Comparison of ENCODE assay signal across 9 mouse cellular contexts in genomic region chr8:46595593-46595992, GRCm38 (mm10). TPM values are rescaled to one million over a fixed set of nuclear protein-coding genes. Genes with fewer than 3 reads are reported as not detected.
DNase-seq lines count a peak whose midpoint lies in the region; ATAC-seq and TF ChIP-seq lines count a peak whose summit lies in the region.
"Had no signal": no experiment of that assay in that cellular context is flagged by ENCODE, and none has a peak within 500 bp of the region (broad histone marks: within the 10 kb centered on the region; RNA-seq: fewer than 3 reads in every experiment).

No protein-coding gene starts in this region.

- H3K4me3 ChIP-seq in lung, postnatal 0 days (ENCODE audit: low read depth, low read length), result no peak overlapping the region
- no peak overlapping the region for H3K4me3 ChIP-seq in hindbrain, embryonic 11.5 days (ENCODE audit: low read depth, low read length)
- H3K4me3 ChIP-seq: neural tube, embryonic 15.5 days had no signal

- no peaks in the 10 kb centered on the region for H3K4me1 ChIP-seq in lung, postnatal 0 days (ENCODE audit: insufficient read depth, low read depth, low read length)
- no peaks in the 10 kb centered on the region for H3K4me1 ChIP-seq in hindbrain, embryonic 11.5 days (replicated peaks; ENCODE audit: control insufficient read depth, insufficient read depth, low read length)
- H3K4me1 ChIP-seq: neural tube, embryonic 15.5 days had no signal

- H3K9me3 ChIP-seq in lung, postnatal 0 days (ENCODE audit: low read length), result no peaks in the 10 kb centered on the region
- no peaks in the 10 kb centered on the region for H3K9me3 ChIP-seq in hindbrain, embryonic 11.5 days (ENCODE audit: control insufficient read depth, low read length)
- H3K9me3 ChIP-seq: neural tube, embryonic 15.5 days had no signal

- no peaks in the 10 kb centered on the region for H3K36me3 ChIP-seq in lung, postnatal 0 days (ENCODE audit: insufficient read depth, low read length)
- H3K36me3 ChIP-seq in hindbrain, embryonic 11.5 days (ENCODE audit: control insufficient read depth, insufficient read depth, low read length), result no peaks in the 10 kb centered on the region
- H3K36me3 ChIP-seq: neural tube, embryonic 15.5 days had no signal

- intact Hi-C loops in gastrocnemius, postnatal 14 days (cut with DNase I; ENCODE audit: low total_unique reads), result no loop called here

- no peaks in the 10 kb centered on the region for H3K27me3 ChIP-seq in lung, postnatal 0 days (replicated peaks; ENCODE audit: insufficient read depth, low read length)
- H3K27me3 ChIP-seq in hindbrain, embryonic 11.5 days (ENCODE audit: control insufficient read depth, insufficient read depth, low read length), result no peaks in the 10 kb centered on the region
- H3K27me3 ChIP-seq: neural tube, embryonic 15.5 days had no signal

- DNase-seq in gastrocnemius, postnatal 14 days, result peak; percentile 16
- DNase-seq in gastrocnemius, postnatal 4 days (ENCODE audit: low spot score in 2 of 2), result no peak
- peak; percentile 50 for DNase-seq in lung, postnatal 0 days (ENCODE audit: low spot score)
- DNase-seq in lung, postnatal 14 days, result no peak
- DNase-seq in testis, postnatal 14 days (ENCODE audit: low spot score), result no peak
- DNase-seq in hindbrain, embryonic 11.5 days (ENCODE audit: low spot score), result no peak

- no peak overlapping the region for H3K9ac ChIP-seq in lung, postnatal 0 days (replicated peaks; ENCODE audit: low read depth)
- no peak overlapping the region for H3K9ac ChIP-seq in hindbrain, embryonic 11.5 days (ENCODE audit: low read depth, low read length)
- H3K9ac ChIP-seq: neural tube, embryonic 15.5 days had no signal

- ATAC-seq in lung, postnatal 0 days, result no peak
- ATAC-seq in granulocyte monocyte progenitor cell, adult 5-6 weeks (replicated peaks; ENCODE audit: poor library complexity, severe bottlenecking), result peak; percentile 96
- peak; percentile 97 for ATAC-seq in monocyte, adult 5-6 weeks (replicated peaks; ENCODE audit: insufficient number of reproducible peaks, low FRiP score, low TSS enrichment, poor library complexity, severe bottlenecking)
- ATAC-seq in hindbrain, embryonic 11.5 days (ENCODE audit: low FRiP score), result no peak

- WGBS in lung, postnatal 0 days, result 87% methylated on average over 2 of the region's 2 CpGs
- WGBS in hindbrain, embryonic 11.5 days, result 83% methylated on average over 2 of the region's 2 CpGs

- TF ChIP-seq CTCF in lung, postnatal 0 days (IDR thresholded peaks at IDR 0.05), result no peak

- H3K27ac ChIP-seq in lung, postnatal 0 days (ENCODE audit: low read length), result no peak overlapping the region
- no peak overlapping the region for H3K27ac ChIP-seq in hindbrain, embryonic 11.5 days (ENCODE audit: low read depth, low read length)
- H3K27ac ChIP-seq: neural tube, embryonic 15.5 days had no signal

- no peak for TF ChIP-seq EP300 in lung, postnatal 0 days (IDR thresholded peaks at IDR 0.05)

- no peak overlapping the region for H3K4me2 ChIP-seq in lung, postnatal 0 days (replicated peaks; ENCODE audit: low read depth, low read length)
- H3K4me2 ChIP-seq in hindbrain, embryonic 11.5 days (replicated peaks; ENCODE audit: low read depth, low read length), result no peak overlapping the region
- H3K4me2 ChIP-seq: neural tube, embryonic 15.5 days had no signal

RNA-seq across cellular contexts. Expression of gene Primpol, which starts 21.4 kb away (rescaled TPM):
- total RNA-seq in gastrocnemius, postnatal 14 days (2021), result 1 to 10 TPM; 2.7 to 2.8 TPM
- total RNA-seq in gastrocnemius, postnatal 4 days (2021), result 1 to 10 TPM; 6.2 to 7.5 TPM
- polyA plus RNA-seq in lung, postnatal 0 days (2015; fragmentation: Nextera tagmentation; extraction: Ambion mirVana), result 3.7 and 4.8 TPM in 2 replicates
- 6.8 and 9.7 TPM in 2 replicates for total RNA-seq in granulocyte monocyte progenitor cell, adult 5-6 weeks (2014; fragmentation: Nextera tagmentation)
- 10.9 and 11.4 TPM in 2 replicates for total RNA-seq in granulocyte monocyte progenitor cell, adult 5-6 weeks (2017)
- 9.7 to 18.1 TPM (median 9.7 TPM) in 3 replicates for total RNA-seq in monocyte, adult 5-6 weeks (2017)
- polyA plus RNA-seq in hindbrain, embryonic 11.5 days (2014; fragmentation: Nextera tagmentation; extraction: Ambion mirVana), result 9.3 and 10.0 TPM in 2 replicates

RNA-seq across cellular contexts. Expression of gene Casp3, which starts 21.5 kb away (rescaled TPM):
- total RNA-seq in gastrocnemius, postnatal 14 days (2021), result 1 to 10 TPM; 5.5 to 9.8 TPM
- total RNA-seq in gastrocnemius, postnatal 4 days (2021), result 10 to 100 TPM; 29.9 to 31.7 TPM
- polyA plus RNA-seq in lung, postnatal 0 days (2015; fragmentation: Nextera tagmentation; extraction: Ambion mirVana), result 27.4 and 27.6 TPM in 2 replicates
- 31.1 and 33.6 TPM in 2 replicates for total RNA-seq in granulocyte monocyte progenitor cell, adult 5-6 weeks (2014; fragmentation: Nextera tagmentation)
- 54.1 and 64.2 TPM in 2 replicates for total RNA-seq in granulocyte monocyte progenitor cell, adult 5-6 weeks (2017)
- 73.4 to 163 TPM (median 146 TPM) in 3 replicates for total RNA-seq in monocyte, adult 5-6 weeks (2017)
- polyA plus RNA-seq in hindbrain, embryonic 11.5 days (2014; fragmentation: Nextera tagmentation; extraction: Ambion mirVana), result 134 and 171 TPM in 2 replicates

RNA-seq across cellular contexts. Expression of gene Cenpu, which starts 43.8 kb away (rescaled TPM):
- 1 to 10 TPM in 1 of 2 experiments, under 1 TPM in 1; 0.55 to 1.1 TPM for total RNA-seq in gastrocnemius, postnatal 14 days (2021)
- total RNA-seq in gastrocnemius, postnatal 4 days (2021), result 1 to 10 TPM; 4.4 to 4.8 TPM
- 6.1 and 6.9 TPM in 2 replicates for polyA plus RNA-seq in lung, postnatal 0 days (2015; fragmentation: Nextera tagmentation; extraction: Ambion mirVana)
- 21.1 and 48.4 TPM in 2 replicates for total RNA-seq in granulocyte monocyte progenitor cell, adult 5-6 weeks (2014; fragmentation: Nextera tagmentation)
- 65.7 and 125 TPM in 2 replicates for total RNA-seq in granulocyte monocyte progenitor cell, adult 5-6 weeks (2017)
- 1.4 to 12.8 TPM (median 5.1 TPM) in 3 replicates for total RNA-seq in monocyte, adult 5-6 weeks (2017)
- polyA plus RNA-seq in hindbrain, embryonic 11.5 days (2014; fragmentation: Nextera tagmentation; extraction: Ambion mirVana), result 23.9 and 29.3 TPM in 2 replicates

Comparison
In these comparisons a context has a peak if more than half of its experiments do, and no peak if none do; other contexts are left out.
1. DNase-seq: peak in gastrocnemius, postnatal 14 days (single experiment) and lung, postnatal 0 days (single experiment); none in gastrocnemius, postnatal 4 days (0 of 2), lung, postnatal 14 days (single experiment), testis, postnatal 14 days (single experiment) and hindbrain, embryonic 11.5 days (single experiment).
2. ATAC-seq: peak in granulocyte monocyte progenitor cell, adult 5-6 weeks (single experiment) and monocyte, adult 5-6 weeks (single experiment); none in lung, postnatal 0 days (single experiment) and hindbrain, embryonic 11.5 days (single experiment).